Mouse (Mus musculus): ENCODE results near the gene Gnpnat1. TPM values are rescaled to one million over a fixed set of nuclear protein-coding genes. Genes with fewer than 3 reads are reported as not detected.
A peak's percentile ranks its signal among the peaks of the same experiment; 100 is the strongest.
"Not testable (repeated sequence)": the region's sequence is repeated elsewhere in the genome, so short reads cannot be mapped to it uniquely, and the experiment has no call there.

The Gnpnat1 gene
- total RNA-seq (2022) = 10 to 100 TPM; 11.5 to 13.3 (median 12.3) TPM

GRCm38 (mm10) chr14:45404813-45405212, at the start of gene Gnpnat1:
TSS of gene Gnpnat1 (minus strand) at chr14:45404913.
- not testable (repeated sequence) for DNase-seq (ENCODE audit: low spot score)

- DNase-seq (ENCODE audit: low spot score) = no peak
These were observed 49.0 kb upstream of the Gnpnat1 start for GRCm38 (mm10) chr14:45453538-45454233.

- DNase-seq (ENCODE audit: low spot score) = peak; percentile 79
These were observed 48.3 kb upstream of the Gnpnat1 start for GRCm38 (mm10) chr14:45452861-45453512.

- peak; percentile 46 for DNase-seq (ENCODE audit: low spot score)
These were observed 47.4 kb upstream of the Gnpnat1 start for GRCm38 (mm10) chr14:45452148-45452547.

GRCm38 (mm10) chr14:45451090-45451489, 46.4 kb upstream of the Gnpnat1 start:
- no peak for DNase-seq (ENCODE audit: low spot score)

GRCm38 (mm10) chr14:45446777-45447176, 42.1 kb upstream of the Gnpnat1 start:
- DNase-seq (ENCODE audit: low spot score) = no peak

- peak; percentile 55 for DNase-seq (ENCODE audit: low spot score)
These were observed 40.7 kb upstream of the Gnpnat1 start for GRCm38 (mm10) chr14:45445445-45445844.

- DNase-seq (ENCODE audit: low spot score) = no peak
These were observed 40.2 kb upstream of the Gnpnat1 start for GRCm38 (mm10) chr14:45444870-45445269.

GRCm38 (mm10) chr14:45442781-45443560, 38.3 kb upstream of the Gnpnat1 start:
- no peak for DNase-seq (ENCODE audit: low spot score)

- DNase-seq (ENCODE audit: low spot score) = no peak
These were observed 36.6 kb upstream of the Gnpnat1 start for GRCm38 (mm10) chr14:45441291-45441690.

GRCm38 (mm10) chr14:45439387-45439786, 34.7 kb upstream of the Gnpnat1 start:
- no peak for DNase-seq (ENCODE audit: low spot score)

- DNase-seq (ENCODE audit: low spot score) = no peak
These were observed 34.2 kb upstream of the Gnpnat1 start for GRCm38 (mm10) chr14:45438931-45439275.

GRCm38 (mm10) chr14:45438250-45438930, 33.7 kb upstream of the Gnpnat1 start:
- no peak for DNase-seq (ENCODE audit: low spot score)

- no peak for DNase-seq (ENCODE audit: low spot score)
These were observed 29.5 kb upstream of the Gnpnat1 start for GRCm38 (mm10) chr14:45434220-45434619.

- no peak for DNase-seq (ENCODE audit: low spot score)
These were observed 27.3 kb upstream of the Gnpnat1 start for GRCm38 (mm10) chr14:45432003-45432402.

- no peak for DNase-seq (ENCODE audit: low spot score)
These were observed 25.5 kb upstream of the Gnpnat1 start for GRCm38 (mm10) chr14:45430066-45430842.

GRCm38 (mm10) chr14:45423220-45423619, 18.5 kb upstream of the Gnpnat1 start:
- DNase-seq (ENCODE audit: low spot score) = peak; percentile 63

- DNase-seq (ENCODE audit: low spot score) = no peak
These were observed 17.7 kb upstream of the Gnpnat1 start for GRCm38 (mm10) chr14:45422371-45422770.

GRCm38 (mm10) chr14:45419323-45419722, 14.6 kb upstream of the Gnpnat1 start:
- no peak for DNase-seq (ENCODE audit: low spot score)

GRCm38 (mm10) chr14:45418553-45418952, 13.8 kb upstream of the Gnpnat1 start:
- no peak for DNase-seq (ENCODE audit: low spot score)

- DNase-seq (ENCODE audit: low spot score) = no peak
These were observed 11.6 kb upstream of the Gnpnat1 start for GRCm38 (mm10) chr14:45416265-45416664.
